Mouse (Mus musculus) thymus, adult 2 months (tissue): ENCODE results near the gene Slc6a4. TPM values are rescaled to one million over a fixed set of nuclear protein-coding genes. Genes with fewer than 3 reads are reported as not detected.

Source experiments
- DNase-seq: peaks from one replicate; pipeline ENCODE4 v3.0.0; 2021
- H3K27ac ChIP-seq: fragments of 200-500 bp; 2 replicates; pipeline ENCODE4 v1.5.1; 2012; ENCODE audit warnings: low read length, control low read depth; ENCODE audit not compliant: control insufficient read depth, insufficient read depth
- H3K27me3 ChIP-seq: fragments of 200-500 bp; 2 replicates; pipeline ENCODE4 v1.6.1; 2012; ENCODE audit warnings: mild to moderate bottlenecking, low read length, moderate library complexity, mixed read lengths; ENCODE audit not compliant: control insufficient read depth, insufficient read depth
- H3K36me3 ChIP-seq: fragments of 200-500 bp; 2 replicates; pipeline ENCODE4 v1.6.1; 2012; ENCODE audit warnings: mild to moderate bottlenecking, low read length, moderate library complexity; ENCODE audit not compliant: control insufficient read depth, insufficient read depth
- H3K4me1 ChIP-seq: fragments of 200-500 bp; replicated peaks from 2 replicates; pipeline ENCODE4 v1.6.1; 2012; ENCODE audit warnings: low read length; ENCODE audit not compliant: control insufficient read depth, insufficient read depth
- H3K4me3 ChIP-seq: fragments of 200-500 bp; 2 replicates; pipeline ENCODE4 v1.5.1; 2012; ENCODE audit warnings: mild to moderate bottlenecking, low read length, control low read depth, moderate library complexity; ENCODE audit not compliant: control insufficient read depth, insufficient read depth
- CTCF ChIP-seq: fragments of 200-500 bp; IDR thresholded peaks from 2 replicates; pipeline ENCODE4 v1.5.1; 2012; ENCODE audit warnings: mild to moderate bottlenecking, control low read depth, low read length, moderate library complexity, borderline replicate concordance; ENCODE audit not compliant: control insufficient read depth, poor library complexity, insufficient read depth; ENCODE audit errors: extremely low read depth
- POLR2A ChIP-seq: fragments of 200-500 bp; IDR thresholded peaks from 2 replicates; pipeline ENCODE4 v1.6.1; 2012; ENCODE audit warnings: mild to moderate bottlenecking, low read length, control low read depth, moderate library complexity; ENCODE audit not compliant: control insufficient read depth, poor library complexity, insufficient read depth; ENCODE audit errors: extremely low read depth
- WGBS: fragments of 180-500 bp; shearing (Covaris S2); methylation state at CpG from one replicate; pipeline ENCODE4 v1.1.7; 2018; 5-methylcytosine and 5-hydroxymethylcytosine counted together
- polyA plus RNA-seq: library from polyadenylated mRNA; depleted of rRNA; stranded (reverse); fragments of >200 nt; gene quantifications from 2 replicates; pipeline ENCODE4 v1.2.3, GENCODE M21; 2012

Gene Slc6a4
- polyA plus RNA-seq, 1 experiment: 6.5 TPM

DNA sequence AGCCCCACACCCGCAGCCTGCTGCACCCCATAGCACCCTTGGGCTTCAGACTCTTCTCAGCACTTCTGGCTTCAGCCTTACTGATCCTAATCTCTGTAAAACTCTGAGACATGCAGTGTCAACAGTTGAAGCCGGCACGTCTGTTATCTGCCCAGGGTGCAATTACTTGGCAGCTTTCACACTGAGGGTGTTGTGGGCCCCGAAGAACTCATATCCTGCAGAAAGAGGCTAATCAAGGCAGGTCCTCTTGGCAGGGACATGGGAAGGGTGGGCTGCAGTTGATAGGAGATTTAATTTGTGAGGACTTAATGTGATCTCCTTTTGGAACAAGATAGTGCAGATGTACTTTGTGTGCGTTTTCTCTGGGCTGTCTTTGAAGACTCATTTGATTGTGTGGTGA is 14.8 kb upstream of the Slc6a4 start:
- TF ChIP-seq POLR2A (no peak), CTCF (no peak)
- Histone ChIP-seq H3K36me3 (peaks cover 22% of the 10 kb centered on the region), H3K4me1 (no peaks in the 10 kb centered on the region), H3K27me3 (no peaks in the 10 kb centered on the region), H3K4me3 (no peak overlapping the region), H3K27ac (no peak overlapping the region)
- no peak for DNase-seq
- WGBS: 89% methylated on average over 5 of the region's 5 CpGs

DNA sequence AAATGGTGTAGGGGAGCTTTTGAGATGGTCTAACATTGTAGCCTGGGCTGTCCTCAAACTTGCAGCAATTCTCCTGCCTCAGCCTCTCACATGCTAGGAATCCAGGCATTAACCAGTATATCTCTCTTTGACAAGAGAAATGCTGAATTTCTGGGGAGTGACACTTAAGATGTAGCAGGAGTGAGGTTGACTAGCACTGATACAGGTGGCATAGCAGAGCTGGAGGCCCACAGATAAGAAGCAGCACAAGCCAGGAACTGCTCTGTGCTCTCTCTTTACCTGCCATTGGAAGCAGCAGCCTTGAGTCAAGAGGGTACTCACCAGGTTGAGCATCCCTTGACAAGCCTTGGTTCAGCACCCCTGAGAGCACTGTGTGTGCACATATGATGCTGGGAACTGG is 14.2 kb upstream of the Slc6a4 start:
- Histone ChIP-seq H3K4me1 (no peaks in the 10 kb centered on the region), H3K27me3 (no peaks in the 10 kb centered on the region), H3K36me3 (peaks cover 19% of the 10 kb centered on the region; the same call in 1 of the 2 replicates), H3K4me3 (no peak overlapping the region), H3K27ac (no peak overlapping the region)
- TF ChIP-seq CTCF (no peak), POLR2A (no peak)
- DNase-seq: no peak

DNA sequence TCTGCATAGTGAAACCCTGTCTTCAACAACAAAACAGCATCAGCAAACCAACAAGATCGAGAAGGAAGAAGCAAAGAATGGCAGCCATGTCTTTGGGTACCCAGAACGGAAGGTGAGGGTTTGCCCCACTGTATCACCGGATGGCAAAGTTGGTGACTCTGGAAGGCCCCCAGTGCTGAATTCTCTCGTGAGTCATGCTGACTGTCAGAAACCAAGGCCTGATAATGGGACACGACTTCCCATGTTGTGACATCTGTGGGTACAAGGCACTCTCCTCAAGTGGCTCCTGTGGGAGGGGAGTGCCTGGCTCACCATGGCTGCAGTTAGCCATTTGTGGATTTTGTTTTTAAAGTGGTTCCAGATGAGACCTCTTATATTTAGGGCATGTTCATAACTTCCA is 7.6 kb upstream of the Slc6a4 start:
- DNase-seq: no peak
- Histone ChIP-seq H3K36me3 (peaks cover 12% of the 10 kb centered on the region; the same call in 1 of the 2 replicates), H3K27me3 (no peaks in the 10 kb centered on the region), H3K4me3 (no peak overlapping the region), H3K27ac (no peak overlapping the region), H3K4me1 (peaks cover 4% of the 10 kb centered on the region; the same call in 1 of the 2 replicates)
- no peak for TF ChIP-seq POLR2A
- TF ChIP-seq CTCF: no peak
- WGBS: 88% methylated on average over 5 of the region's 5 CpGs

DNA sequence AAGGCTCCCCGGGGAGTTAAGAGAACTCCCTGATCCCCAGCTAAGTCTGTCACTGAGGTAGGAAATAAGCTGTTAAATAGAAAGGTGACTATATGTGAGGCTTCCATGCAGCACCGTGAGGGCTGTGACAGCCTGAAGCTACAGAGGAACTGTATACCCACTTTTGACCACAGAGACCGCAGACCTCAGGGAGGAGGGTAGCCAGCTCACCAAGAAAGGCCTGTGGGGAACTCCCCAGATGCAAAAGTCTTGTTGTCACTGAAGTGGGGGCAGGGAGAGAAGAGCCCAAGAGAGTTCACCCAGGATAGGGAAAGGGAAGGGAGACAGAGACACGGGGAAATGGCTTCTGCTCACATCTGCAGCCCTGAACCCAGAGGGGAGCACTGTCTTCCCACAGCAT is 5.5 kb upstream of the Slc6a4 start:
- no peak overlapping the region for H3K4me3 ChIP-seq
- TF ChIP-seq POLR2A (no peak), CTCF (no peak)
- peak; percentile 47 for DNase-seq
- 0% methylated on average over 4 of the region's 4 CpGs for WGBS
- no peak overlapping the region for H3K27ac ChIP-seq
- H3K27me3 ChIP-seq: peaks cover 9% of the 10 kb centered on the region; the same call in 1 of the 2 replicates
- H3K36me3 ChIP-seq: no peaks in the 10 kb centered on the region; the same call in 1 of the 2 replicates
- peaks cover 5% of the 10 kb centered on the region for H3K4me1 ChIP-seq

DNA sequence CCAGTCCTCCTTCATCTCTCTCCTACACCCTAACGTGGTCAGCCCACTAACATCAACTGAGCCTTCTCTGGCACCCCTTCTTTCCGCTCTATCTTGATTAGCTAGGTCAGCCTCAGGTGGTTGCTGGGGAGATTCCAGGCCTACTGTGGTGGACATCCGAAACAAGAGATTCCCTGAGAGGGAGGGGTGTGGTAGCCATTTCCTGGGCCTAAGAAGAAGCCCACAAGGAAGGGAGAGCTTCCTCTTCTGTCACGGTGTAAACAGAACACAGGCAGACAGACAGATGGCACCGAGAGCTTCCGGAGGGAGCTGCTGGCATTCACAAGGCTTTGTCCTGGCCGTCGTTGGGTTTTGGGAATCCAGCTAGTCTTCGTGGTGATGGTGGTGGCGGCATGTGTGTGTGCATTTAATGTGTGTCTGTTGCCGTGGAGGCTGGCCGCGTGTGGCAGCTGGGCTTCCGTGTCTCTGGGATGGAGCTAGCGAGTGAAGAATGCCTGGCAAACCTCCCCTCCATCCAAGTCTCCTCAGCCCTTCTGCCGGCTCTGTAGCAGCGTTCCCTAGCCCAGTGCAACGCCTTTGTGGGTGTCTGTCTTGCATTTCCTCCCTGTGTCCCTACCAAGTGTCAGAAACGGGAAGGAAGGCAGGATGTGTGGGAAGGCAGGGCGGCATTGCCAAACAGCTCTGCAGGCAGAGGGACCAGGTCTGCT is 2.3 kb upstream of the Slc6a4 start:
- Histone ChIP-seq H3K36me3 (no peaks in the 10 kb centered on the region), H3K4me1 (peaks cover 15% of the 10 kb centered on the region), H3K27ac (no peak overlapping the region), H3K4me3 (no peak overlapping the region), H3K27me3 (peaks cover 21% of the 10 kb centered on the region)
- DNase-seq: no peak
- TF ChIP-seq POLR2A (no peak), CTCF (no peak)
- WGBS: 19% methylated on average over 20 of the region's 20 CpGs

DNA sequence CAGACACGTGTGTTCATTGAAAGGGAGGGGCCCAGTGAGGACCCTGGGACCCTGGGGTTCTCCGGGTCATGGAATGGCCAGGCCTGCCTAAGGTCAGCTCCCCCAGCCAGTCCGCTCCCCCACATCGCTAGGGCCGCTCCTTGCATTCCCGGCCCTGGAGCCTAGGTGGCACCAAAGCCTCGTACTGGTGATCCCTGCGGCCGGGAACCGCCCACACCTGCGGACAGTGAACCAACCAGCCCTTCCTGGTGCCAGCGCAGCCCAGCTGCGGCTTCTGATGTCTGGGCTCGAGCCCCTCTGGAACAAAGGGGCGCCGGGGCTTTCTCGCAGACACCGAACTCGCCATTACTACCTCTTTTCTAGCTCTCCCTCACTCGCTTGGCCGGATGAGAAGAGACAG is 1.1 kb upstream of the Slc6a4 start:
- no peak overlapping the region for H3K27ac ChIP-seq
- 1% methylated on average over 21 of the region's 21 CpGs for WGBS
- H3K36me3 ChIP-seq: no peaks in the 10 kb centered on the region
- H3K27me3 ChIP-seq: peaks cover 21% of the 10 kb centered on the region
- DNase-seq: peak; percentile 73
- TF ChIP-seq POLR2A: no peak
- TF ChIP-seq CTCF: peak; percentile 70; the same call in 1 of the 2 replicates
- peaks cover 15% of the 10 kb centered on the region for H3K4me1 ChIP-seq
- peak overlapping the region; percentile 33; the same call in 1 of the 2 replicates for H3K4me3 ChIP-seq

DNA sequence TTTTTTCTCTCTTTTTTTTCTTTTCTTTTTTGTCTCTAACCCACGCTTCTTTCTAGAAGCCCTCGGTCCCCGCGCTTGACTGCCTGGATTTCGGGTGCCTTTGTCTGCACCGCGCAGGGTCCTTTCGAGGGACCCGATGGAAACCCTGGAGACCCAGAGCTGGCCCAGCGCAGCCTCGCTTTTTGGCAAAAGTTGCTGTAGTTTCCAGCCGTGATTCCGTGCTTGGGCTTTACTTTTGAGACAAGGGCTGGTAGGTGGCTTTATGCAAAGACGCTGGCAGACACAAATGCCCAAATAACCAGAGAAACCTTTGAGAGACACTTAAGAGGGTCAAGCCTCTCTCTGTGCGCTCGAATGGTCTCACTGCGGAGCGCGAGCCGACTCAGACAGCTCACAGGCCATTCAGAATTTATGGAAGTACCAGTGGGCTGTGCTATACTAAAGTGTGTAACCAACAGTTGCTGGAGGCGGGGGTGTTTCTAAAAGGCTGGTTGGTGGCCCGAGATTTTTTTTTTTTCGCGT is 363 bp downstream of the Slc6a4 start:
- 0 out of 2 replicates have a peak overlapping the region, but pooled peaks have one; percentile 15 for H3K4me3 ChIP-seq
- H3K36me3 ChIP-seq: no peaks in the 10 kb centered on the region
- no peak overlapping the region for H3K27ac ChIP-seq
- TF ChIP-seq POLR2A (no peak), CTCF (no peak)
- peaks cover 21% of the 10 kb centered on the region for H3K27me3 ChIP-seq
- peaks cover 11% of the 10 kb centered on the region for H3K4me1 ChIP-seq
- no peak for DNase-seq
- WGBS: 10% methylated on average over 24 of the region's 24 CpGs
